Mouse (Mus musculus) thymus, adult 18-20 months (tissue): ENCODE data around the gene Lingo2.
"Not testable (repeated sequence)": the region's sequence is repeated elsewhere in the genome, so short reads cannot be mapped to it uniquely, and the experiment has no call there.

ENCODE experiments used
- DNase-seq, 2 experiments: peaks; one replicate each; pipeline ENCODE4 v3.0.0; 2022; ENCODE audit warnings: mixed read lengths in 2 of 2

The Lingo2 gene

DNA sequence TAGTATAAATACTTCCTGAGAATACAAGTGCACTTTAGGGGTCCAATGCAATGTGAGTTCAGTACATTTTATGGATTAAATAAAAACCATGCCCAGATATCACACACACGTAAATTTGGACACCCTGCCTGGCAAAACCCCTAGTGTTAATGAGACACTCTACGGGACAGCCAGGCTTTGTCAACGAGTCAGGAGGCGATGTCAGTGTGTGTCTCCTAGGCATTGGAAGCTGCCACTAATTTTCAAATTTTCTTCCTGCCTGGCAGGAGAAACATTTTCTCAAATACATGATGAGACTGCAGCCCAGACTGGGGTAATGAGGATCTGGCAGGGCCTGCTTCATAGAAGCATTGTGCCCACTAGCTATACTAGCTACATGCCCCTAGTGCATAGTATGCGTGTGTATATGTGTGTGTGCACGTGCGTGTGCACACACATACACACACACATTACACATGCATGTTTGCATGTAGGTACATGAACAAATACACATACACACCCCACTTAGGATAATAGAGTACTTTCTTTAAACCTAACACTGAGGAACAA lies 1128.2 kb downstream of the Lingo2 start:
- no peak for DNase-seq

DNA sequence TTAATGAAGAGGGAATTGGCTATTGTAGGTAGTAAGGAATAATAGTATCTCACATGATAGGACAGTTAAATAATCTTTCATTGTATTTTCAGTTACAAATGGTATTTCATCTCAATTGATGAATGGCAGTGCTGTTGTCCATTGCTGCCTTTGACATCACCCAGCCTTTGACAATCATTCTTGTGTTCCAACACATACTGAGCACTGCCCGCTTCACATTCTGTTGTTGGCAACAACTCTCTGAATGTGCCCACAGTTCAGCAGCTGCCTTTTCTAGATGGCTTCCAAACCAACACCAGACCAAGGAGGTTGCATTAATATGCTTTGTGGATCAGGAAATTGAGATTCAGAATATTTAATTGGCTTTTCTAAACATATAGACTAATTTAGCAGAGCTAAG lies 1130.8 kb downstream of the Lingo2 start:
- no peak for DNase-seq

GRCm38 (mm10) chr4:35814698-35815097 lies 1136.8 kb downstream of the Lingo2 start:
- no peak for DNase-seq

DNA sequence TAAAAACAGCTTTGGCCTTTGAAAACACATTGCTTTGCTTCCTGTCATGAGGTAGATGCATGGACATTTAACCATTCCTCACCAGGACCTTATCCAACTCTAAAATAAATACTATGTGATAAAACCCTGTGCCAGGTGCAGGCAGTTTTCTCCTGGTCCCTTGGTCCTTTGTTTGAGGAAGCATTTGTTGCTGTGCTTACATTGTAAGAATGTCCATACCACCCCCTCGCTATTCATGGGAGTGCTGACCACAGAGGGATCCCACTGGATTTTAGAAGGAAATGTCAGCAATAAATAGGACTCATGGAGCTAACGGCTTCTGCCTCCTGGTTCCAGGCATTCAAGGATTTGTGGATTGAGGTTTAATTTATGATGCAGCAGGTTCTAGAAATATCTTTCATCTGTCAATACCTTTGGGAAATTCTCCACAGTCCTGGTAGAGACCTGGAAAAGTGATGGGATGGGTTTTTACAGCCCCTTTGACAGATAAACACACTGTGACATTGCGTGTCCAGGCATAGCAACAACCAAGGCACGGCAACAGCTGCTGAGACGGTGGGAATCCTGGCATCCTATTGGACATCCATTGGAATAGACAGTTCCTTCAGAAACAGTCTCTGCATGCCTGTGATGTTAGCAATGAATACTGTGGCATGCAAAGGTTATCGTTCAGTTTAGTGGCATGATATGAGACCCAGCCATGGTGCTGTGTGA lies 1143.9 kb downstream of the Lingo2 start:
- no peak for DNase-seq

DNA sequence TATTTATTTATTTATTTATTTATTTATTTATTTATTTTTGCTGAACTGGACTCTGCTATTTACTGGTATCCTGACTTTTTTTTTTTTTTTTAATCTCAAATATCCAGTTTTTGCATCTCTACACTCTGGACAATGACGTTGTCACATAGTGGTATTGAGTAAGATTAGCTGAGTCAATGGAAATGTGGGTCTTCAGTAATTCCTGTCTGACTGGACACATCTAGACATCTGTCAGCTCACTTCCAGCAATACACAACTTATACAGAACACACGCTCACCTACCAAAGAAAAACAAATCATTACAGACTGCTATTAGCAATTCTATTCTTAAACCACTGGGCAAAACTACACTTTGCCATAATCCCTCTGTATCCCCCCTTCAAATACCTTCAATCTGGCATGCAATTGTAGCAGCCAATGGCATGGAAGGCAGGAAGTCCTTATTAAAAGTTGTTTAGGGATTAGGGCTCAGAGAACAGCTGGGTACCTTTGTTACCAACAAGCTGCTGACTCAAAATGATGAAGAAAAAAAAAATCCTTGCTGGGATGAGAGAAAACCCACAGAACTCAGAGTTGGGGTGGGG lies 1144.6 kb downstream of the Lingo2 start:
- no peak for DNase-seq

DNA sequence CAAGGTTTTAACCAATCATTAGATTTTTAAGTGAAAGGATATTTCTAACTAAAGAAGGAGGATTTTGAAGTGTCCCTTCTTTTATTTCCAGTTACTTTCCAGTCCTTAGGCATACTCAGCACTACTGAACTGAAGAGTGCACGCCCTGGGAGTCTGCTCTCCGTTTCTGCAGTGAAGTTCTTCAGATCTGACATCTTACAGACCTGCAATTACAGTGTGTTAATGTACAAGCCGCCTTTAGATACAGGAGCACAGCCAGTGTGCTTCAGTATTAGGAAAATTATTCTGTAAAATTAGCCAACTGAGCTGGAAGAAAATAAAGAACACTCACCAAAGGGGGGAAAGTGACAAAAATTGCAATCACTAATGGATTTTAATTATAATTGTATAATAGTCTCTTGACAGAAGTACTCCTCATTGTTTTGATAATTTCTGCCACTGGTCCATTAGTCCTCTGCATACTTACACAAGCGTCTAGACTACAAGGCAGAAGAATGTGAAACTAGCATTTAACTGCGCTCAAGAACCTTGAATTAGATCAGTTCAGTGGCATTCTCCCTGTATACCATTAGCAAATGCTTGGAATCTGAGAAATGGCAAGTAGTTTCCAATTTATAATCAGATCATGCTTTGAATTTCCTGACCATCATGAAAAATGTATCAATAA lies 1167.2 kb downstream of the Lingo2 start:
- no peak for DNase-seq

GRCm38 (mm10) chr4:35770810-35771209 lies 1180.7 kb downstream of the Lingo2 start:
- DNase-seq, result no peak

- no peak for DNase-seq
Observed at GRCm38 (mm10) chr4:35766905-35767304, 1184.6 kb downstream of the Lingo2 start.

- DNase-seq, result no peak
Observed at GRCm38 (mm10) chr4:35761181-35761580, 1190.4 kb downstream of the Lingo2 start.

GRCm38 (mm10) chr4:35752121-35752860 lies 1199.3 kb downstream of the Lingo2 start:
- no peak for DNase-seq

- no peak for DNase-seq
Observed at GRCm38 (mm10) chr4:35746693-35747092, 1204.9 kb downstream of the Lingo2 start.

DNA sequence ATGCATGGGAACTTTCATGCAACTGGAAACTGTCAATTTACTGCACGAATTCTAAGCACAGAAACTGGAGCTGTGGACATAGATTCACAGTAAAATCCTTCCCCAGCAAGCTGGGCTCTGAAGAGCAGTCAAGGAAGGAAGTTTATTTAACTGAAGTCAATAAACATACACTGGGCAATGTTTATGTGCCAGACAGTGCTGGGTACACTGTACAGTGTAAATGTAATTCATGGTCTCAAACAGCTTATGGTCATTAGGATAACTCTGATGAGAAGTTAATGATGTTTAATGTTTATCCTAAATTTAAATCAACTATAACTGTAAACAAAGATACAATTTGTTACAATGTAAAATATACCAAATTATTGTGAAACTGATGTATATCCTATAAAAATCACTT lies 1226.8 kb downstream of the Lingo2 start:
- no peak for DNase-seq

GRCm38 (mm10) chr4:35704126-35704525 lies 1247.4 kb downstream of the Lingo2 start:
- DNase-seq, result no peak

DNA sequence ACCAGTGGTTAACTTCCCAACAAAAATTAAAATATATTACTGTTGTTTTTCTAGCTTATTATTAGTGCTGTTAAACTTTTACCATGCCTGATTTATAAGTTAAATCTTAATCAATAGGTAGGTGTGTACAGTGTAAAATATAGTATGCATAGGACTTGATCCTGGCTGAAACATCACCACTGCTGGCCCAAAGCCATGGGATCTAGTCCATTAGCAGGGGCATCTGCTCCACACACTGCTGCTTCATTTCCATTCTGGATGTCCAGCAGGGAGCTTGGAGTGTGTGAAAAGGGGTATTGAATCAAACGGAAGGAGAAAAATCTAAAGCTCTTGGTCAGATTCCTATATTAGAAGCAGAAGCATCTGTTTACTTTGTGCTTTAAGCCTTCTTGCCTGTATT lies 1248.9 kb downstream of the Lingo2 start:
- no peak for DNase-seq

- no peak for DNase-seq
Observed at GRCm38 (mm10) chr4:35695137-35695522, 1256.4 kb downstream of the Lingo2 start.

DNA sequence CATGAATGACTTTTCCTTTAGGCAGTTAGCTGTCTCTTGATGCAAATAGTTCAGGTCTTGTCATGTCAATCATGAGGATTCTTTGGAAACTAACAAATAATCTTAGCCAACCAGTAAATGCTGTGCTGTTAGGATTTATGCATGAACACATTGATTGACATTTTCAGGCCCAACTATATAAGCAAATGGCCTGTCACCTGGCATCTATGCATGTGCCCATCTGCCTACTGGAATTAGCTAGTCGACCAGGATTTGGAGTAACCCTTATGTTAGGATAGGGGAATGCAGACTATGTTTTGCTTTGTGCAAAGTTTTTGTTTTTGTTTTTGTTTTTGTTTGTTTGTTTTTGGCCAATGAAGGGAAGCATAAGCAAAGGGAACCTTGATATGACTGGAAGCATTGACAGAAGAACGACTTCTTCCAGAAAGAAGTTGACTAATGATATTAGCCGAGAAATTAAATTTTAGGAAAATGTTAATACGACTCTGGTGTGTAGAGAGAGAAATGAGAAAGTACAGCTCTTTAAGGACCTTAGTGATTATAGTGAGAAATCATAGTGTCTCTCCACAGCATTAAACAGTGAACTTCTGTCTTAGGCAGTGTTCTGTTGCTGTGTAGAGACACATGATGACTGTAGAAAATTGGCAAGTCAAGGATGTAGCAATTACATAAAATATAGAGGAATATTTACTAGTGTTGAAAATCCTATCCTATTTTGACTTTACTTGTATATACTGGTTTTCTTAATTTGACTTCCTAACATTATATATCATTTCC lies 1257.0 kb downstream of the Lingo2 start:
- no peak for DNase-seq

DNA sequence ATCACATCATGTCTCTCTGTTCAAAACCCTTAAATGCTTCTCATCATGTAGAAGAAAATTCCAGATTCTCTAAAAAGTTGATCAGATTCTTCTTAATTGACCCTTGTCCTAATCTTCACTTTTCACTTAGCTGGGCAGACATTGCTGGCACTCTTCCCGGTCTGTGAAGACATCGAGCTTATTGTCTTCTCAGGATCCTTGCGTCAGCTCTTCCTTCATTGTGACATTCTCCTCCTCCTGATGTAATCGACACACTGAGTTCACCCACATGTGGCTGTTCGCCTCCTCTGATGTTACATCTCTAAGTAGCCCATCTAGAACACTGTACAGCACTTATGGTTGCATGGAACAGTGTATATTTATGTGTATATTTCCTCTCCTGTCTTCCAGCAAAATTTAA lies 1261.0 kb downstream of the Lingo2 start:
- DNase-seq, result no peak

DNA sequence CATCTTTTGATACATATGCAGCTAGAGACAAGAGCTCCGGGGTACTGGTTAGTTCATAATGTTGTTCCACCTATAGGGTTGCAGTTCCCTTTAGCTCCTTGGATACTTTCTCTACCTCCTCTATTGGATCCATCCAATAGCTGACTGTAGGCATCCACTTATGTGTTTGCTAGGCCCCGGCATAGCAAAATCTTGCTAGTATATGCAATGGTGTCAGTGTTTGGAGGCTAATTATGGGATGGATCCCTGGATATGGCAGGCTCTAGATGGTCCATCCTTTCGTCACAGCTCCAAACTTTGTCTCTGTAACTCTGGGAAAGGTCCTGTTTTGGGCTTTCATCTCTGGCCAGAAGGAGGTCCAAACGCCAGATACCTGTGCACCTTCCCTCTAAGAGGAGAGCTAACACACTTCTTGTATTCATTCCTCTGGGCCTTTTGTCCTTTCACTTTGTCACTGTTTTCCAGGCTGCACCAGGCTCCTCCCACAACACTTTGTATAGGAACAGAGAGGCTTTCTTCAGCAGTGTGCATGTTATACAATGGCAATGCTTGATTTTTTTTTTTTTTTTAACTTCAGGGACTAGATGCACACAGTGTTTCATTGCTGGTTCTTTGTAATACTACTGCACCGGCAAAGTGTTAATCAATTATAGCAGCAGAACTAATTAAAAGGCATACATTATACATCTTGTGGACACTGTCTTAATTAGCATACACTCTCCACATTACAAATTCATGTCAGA lies 1262.9 kb downstream of the Lingo2 start:
- DNase-seq, result not testable (repeated sequence)
